Mouse (Mus musculus): ENCODE data around the gene Iqschfp.

The Iqschfp gene

GRCm38 (mm10) chr3:68582103-68582740 is 690.2 kb downstream of the Iqschfp start:
- DNase-seq = no peak

GRCm38 (mm10) chr3:68583031-68583693 is 691.1 kb downstream of the Iqschfp start:
- DNase-seq = peak; percentile 53

- DNase-seq = no peak
These were observed 691.9 kb downstream of the Iqschfp start for GRCm38 (mm10) chr3:68583771-68584511.

GRCm38 (mm10) chr3:68585213-68585612 is 693.2 kb downstream of the Iqschfp start:
- DNase-seq = no peak

GRCm38 (mm10) chr3:68586646-68587064 is 694.6 kb downstream of the Iqschfp start:
- peak; percentile 58 for DNase-seq

- no peak for DNase-seq
These were observed 695.7 kb downstream of the Iqschfp start for GRCm38 (mm10) chr3:68587567-68588245.

GRCm38 (mm10) chr3:68589220-68589840 is 697.3 kb downstream of the Iqschfp start:
- DNase-seq = no peak

GRCm38 (mm10) chr3:68590436-68590835 is 698.4 kb downstream of the Iqschfp start:
- peak; percentile 67 for DNase-seq

- DNase-seq = no peak
These were observed 700.5 kb downstream of the Iqschfp start for GRCm38 (mm10) chr3:68592575-68592974.

- no peak for DNase-seq
These were observed 701.2 kb downstream of the Iqschfp start for GRCm38 (mm10) chr3:68593073-68593867.

- DNase-seq = no peak
These were observed 703.4 kb downstream of the Iqschfp start for GRCm38 (mm10) chr3:68595316-68595925.

- no peak for DNase-seq
These were observed 704.9 kb downstream of the Iqschfp start for GRCm38 (mm10) chr3:68596938-68597337.

- DNase-seq = no peak
These were observed 710.9 kb downstream of the Iqschfp start for GRCm38 (mm10) chr3:68602891-68603290.

- no peak for DNase-seq
These were observed 712.4 kb downstream of the Iqschfp start for GRCm38 (mm10) chr3:68604467-68604866.

- DNase-seq = no peak
These were observed 712.9 kb downstream of the Iqschfp start for GRCm38 (mm10) chr3:68604962-68605361.

GRCm38 (mm10) chr3:68605942-68606603 is 714.0 kb downstream of the Iqschfp start:
- DNase-seq = no peak

GRCm38 (mm10) chr3:68606730-68607129 is 714.7 kb downstream of the Iqschfp start:
- no peak for DNase-seq

GRCm38 (mm10) chr3:68607336-68607735 is 715.3 kb downstream of the Iqschfp start:
- no peak for DNase-seq

GRCm38 (mm10) chr3:68608848-68609497 is 716.9 kb downstream of the Iqschfp start:
- DNase-seq = no peak

- DNase-seq = no peak
These were observed 718.0 kb downstream of the Iqschfp start for GRCm38 (mm10) chr3:68610011-68610410.

All from embryo, embryonic 11 days (tissue).